Mouse (Mus musculus) forebrain, embryonic 11.5 days (tissue): ENCODE results near the gene Flrt3. TPM values are rescaled to one million over a fixed set of nuclear protein-coding genes. Genes with fewer than 3 reads are reported as not detected.

Source experiments
- ATAC-seq: fragments of 200-750 bp; cut with Nextera tagmentation; replicated peaks from 2 replicates; pipeline ENCODE4 v1.8.0; 2017; ENCODE audit warnings: moderate TSS enrichment; ENCODE audit not compliant: low FRiP score
- DNase-seq: peaks from one replicate; pipeline ENCODE4 v3.0.0-alpha.2; 2017; ENCODE audit warnings: low spot score
- H3K27ac ChIP-seq: fragments of 300-500 bp; sonication (generic); 2 replicates; pipeline ENCODE4 v1.5.1; 2014; ENCODE audit warnings: low read depth, low read length
- H3K27me3 ChIP-seq: fragments of 300-500 bp; sonication (generic); 2 replicates; pipeline ENCODE4 v1.6.1; 2014; ENCODE audit warnings: mild to moderate bottlenecking, low read length, mixed read lengths; ENCODE audit not compliant: control insufficient read depth, insufficient read depth
- H3K36me3 ChIP-seq: fragments of 300-500 bp; sonication (generic); 2 replicates; pipeline ENCODE4 v1.6.1; 2014; ENCODE audit warnings: mild to moderate bottlenecking, low read length, moderate library complexity, mixed read lengths; ENCODE audit not compliant: control insufficient read depth, insufficient read depth
- H3K4me1 ChIP-seq: fragments of 300-500 bp; sonication (generic); replicated peaks from 2 replicates; pipeline ENCODE4 v1.6.1; 2014; ENCODE audit warnings: low read length, mixed read lengths; ENCODE audit not compliant: control insufficient read depth, insufficient read depth
- H3K4me2 ChIP-seq: fragments of 300-500 bp; sonication (generic); 2 replicates; pipeline ENCODE4 v1.6.1; 2014; ENCODE audit warnings: low read depth, mild to moderate bottlenecking, low read length, moderate library complexity, mixed read lengths; ENCODE audit not compliant: severe bottlenecking
- H3K4me3 ChIP-seq: fragments of 300-500 bp; sonication (generic); 2 replicates; pipeline ENCODE4 v1.5.1; 2014; ENCODE audit warnings: low read depth, low read length
- H3K9ac ChIP-seq: fragments of 300-500 bp; sonication (generic); 2 replicates; pipeline ENCODE4 v1.6.1; 2014; ENCODE audit warnings: low read length
- H3K9me3 ChIP-seq: fragments of 300-500 bp; sonication (generic); 2 replicates; pipeline ENCODE4 v1.6.1; 2016; ENCODE audit warnings: low read length, mixed read lengths; ENCODE audit not compliant: control insufficient read depth
- WGBS: fragments of 180-500 bp; shearing (Covaris S2); extraction: QIAGEN DNeasy Blood & Tissue Kit; methylation state at CpG from one replicate; pipeline ENCODE4 v1.1.7; 2014; 5-methylcytosine and 5-hydroxymethylcytosine counted together
- polyA plus RNA-seq: library from polyadenylated mRNA; unstranded; fragments of >200 nt; fragmentation: Nextera tagmentation; extraction: Ambion mirVana; gene quantifications from 2 replicates; pipeline ENCODE4 v1.2.1, GENCODE M21; 2014

The Flrt3 gene
- polyA plus RNA-seq, 1 experiment from 2014 or later, result 92.2 TPM

DNA sequence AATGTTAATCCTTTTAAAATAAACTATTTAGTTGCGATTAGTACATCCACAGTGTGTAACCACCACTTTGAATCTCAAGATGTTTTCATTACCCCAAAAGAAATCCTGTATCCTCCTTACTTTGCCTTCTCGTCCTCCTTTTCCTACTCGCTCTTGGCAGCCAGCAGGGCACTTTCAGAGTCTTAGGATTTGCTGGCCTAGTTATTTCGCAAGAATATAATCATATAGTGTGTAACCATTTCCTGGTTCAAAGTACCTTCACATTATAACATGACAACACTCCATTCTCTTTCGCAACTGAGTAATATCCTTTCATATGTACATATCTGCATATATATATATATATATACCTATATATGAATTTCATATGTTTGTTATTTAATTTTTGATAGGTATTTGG, 22.6 kb upstream of the Flrt3 start:
- Histone ChIP-seq H3K36me3 (no peaks in the 10 kb centered on the region), H3K4me1 (peaks cover 2% of the 10 kb centered on the region; the same call in 1 of the 2 replicates), H3K27me3 (no peaks in the 10 kb centered on the region), H3K27ac (no peak overlapping the region), H3K4me3 (no peak overlapping the region), H3K9ac (no peak overlapping the region), H3K9me3 (no peaks in the 10 kb centered on the region), H3K4me2 (no peak overlapping the region)
- DNase-seq, result no peak
- WGBS, result 83% methylated on average over 5 of the region's 5 CpGs
- ATAC-seq, result no peak

DNA sequence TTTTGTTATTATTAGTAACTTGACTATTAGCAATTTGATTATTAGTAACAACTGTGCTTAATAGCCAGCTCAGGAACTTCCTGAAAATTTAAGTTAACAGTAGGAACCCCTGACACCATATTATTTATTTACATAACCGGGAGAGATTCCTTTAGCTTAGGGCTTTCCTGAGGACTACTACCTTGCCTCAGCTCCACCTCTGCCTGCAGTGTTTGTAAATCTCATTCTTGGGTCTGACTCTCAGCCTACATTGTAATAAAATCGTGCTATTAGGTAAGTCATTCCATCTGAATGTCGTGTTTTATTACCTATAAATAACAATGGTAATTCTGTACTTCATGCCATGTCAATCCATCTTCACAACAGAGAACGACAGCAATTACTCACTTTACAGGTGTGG, 21.2 kb upstream of the Flrt3 start:
- no peaks in the 10 kb centered on the region for H3K27me3 ChIP-seq
- 88% methylated on average over 4 of the region's 4 CpGs for WGBS
- H3K9ac ChIP-seq, result no peak overlapping the region
- no peak for ATAC-seq
- no peaks in the 10 kb centered on the region for H3K36me3 ChIP-seq
- no peaks in the 10 kb centered on the region for H3K4me1 ChIP-seq
- no peak overlapping the region for H3K4me3 ChIP-seq
- H3K4me2 ChIP-seq, result no peak overlapping the region
- H3K9me3 ChIP-seq, result no peaks in the 10 kb centered on the region
- DNase-seq, result no peak
- no peak overlapping the region for H3K27ac ChIP-seq

DNA sequence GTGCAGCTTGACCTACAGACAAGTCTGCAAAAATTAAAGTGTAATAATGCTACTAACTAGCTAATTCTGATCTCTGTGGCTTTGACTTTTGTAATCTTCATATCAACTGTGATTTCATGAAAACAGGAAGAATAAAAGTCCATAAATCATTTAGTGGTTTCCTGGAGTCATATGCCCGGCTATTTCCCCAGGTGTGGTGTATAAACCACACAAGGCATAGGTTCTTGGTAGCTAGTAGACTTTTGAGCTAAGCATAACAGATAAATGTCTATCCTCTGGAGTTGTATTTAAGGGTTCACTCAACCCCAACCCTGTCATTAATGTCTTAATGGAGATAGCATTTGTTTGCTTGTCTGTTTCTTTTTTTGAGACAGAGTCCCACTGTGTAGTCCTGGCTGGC, 20.1 kb upstream of the Flrt3 start:
- Histone ChIP-seq H3K27ac (no peak overlapping the region), H3K9ac (no peak overlapping the region), H3K4me3 (no peak overlapping the region), H3K27me3 (no peaks in the 10 kb centered on the region), H3K9me3 (no peaks in the 10 kb centered on the region), H3K4me1 (no peaks in the 10 kb centered on the region), H3K4me2 (no peak overlapping the region), H3K36me3 (no peaks in the 10 kb centered on the region)
- ATAC-seq (no peak), DNase-seq (no peak)
- WGBS, result 93% methylated on average over 1 of the region's 1 CpGs

DNA sequence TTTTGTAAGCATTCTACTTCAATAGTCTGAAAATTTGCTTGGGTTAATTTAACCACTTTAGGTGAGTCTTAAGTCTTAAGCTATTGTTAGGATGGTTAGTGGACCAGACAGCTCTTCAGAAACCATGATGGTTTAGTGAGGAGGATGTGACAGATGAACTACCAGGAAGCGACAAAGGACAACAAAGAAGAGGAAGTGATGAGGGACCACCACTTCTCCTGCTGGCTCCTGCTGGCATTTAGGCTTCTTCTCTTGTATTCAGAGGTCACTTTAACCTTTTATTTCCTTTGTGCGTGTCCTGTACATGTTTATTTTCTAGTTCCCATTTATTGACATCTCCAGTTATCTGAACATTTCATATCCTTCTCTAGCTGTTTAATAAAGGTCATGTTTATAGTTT, 19.6 kb upstream of the Flrt3 start:
- Histone ChIP-seq H3K9ac (no peak overlapping the region), H3K4me3 (no peak overlapping the region), H3K9me3 (no peaks in the 10 kb centered on the region), H3K36me3 (no peaks in the 10 kb centered on the region), H3K4me1 (no peaks in the 10 kb centered on the region), H3K27ac (no peak overlapping the region), H3K4me2 (no peak overlapping the region), H3K27me3 (no peaks in the 10 kb centered on the region)
- no peak for DNase-seq
- WGBS, result 87% methylated on average over 2 of the region's 2 CpGs
- ATAC-seq, result no peak

DNA sequence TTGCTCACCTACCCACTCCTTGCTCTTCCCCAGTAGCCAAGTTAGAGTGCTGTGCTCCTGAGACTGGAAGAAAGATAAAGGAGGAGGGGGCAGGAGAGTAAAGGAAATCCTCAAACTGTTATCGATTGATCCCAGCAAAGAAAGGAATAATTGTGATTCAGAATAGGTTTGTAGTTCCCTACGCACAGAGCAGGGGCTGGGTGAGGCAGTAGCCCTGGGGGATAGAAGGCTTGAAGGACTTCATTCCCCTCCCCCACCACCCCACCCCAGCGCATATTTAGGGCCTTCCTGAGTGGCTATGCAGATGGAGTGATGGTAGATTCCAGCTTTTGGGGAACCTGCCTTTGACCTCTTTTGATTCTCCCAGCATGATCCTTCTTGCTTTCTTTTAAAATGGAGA, 5.5 kb upstream of the Flrt3 start:
- no peaks in the 10 kb centered on the region for H3K27me3 ChIP-seq
- no peak overlapping the region for H3K9ac ChIP-seq
- H3K9me3 ChIP-seq, result no peaks in the 10 kb centered on the region
- DNase-seq (no peak), ATAC-seq (no peak)
- H3K27ac ChIP-seq, result no peak overlapping the region
- 19% methylated on average over 3 of the region's 3 CpGs for WGBS
- no peaks in the 10 kb centered on the region for H3K4me1 ChIP-seq
- H3K4me2 ChIP-seq, result no peak overlapping the region
- no peak overlapping the region for H3K4me3 ChIP-seq
- H3K36me3 ChIP-seq, result no peaks in the 10 kb centered on the region

DNA sequence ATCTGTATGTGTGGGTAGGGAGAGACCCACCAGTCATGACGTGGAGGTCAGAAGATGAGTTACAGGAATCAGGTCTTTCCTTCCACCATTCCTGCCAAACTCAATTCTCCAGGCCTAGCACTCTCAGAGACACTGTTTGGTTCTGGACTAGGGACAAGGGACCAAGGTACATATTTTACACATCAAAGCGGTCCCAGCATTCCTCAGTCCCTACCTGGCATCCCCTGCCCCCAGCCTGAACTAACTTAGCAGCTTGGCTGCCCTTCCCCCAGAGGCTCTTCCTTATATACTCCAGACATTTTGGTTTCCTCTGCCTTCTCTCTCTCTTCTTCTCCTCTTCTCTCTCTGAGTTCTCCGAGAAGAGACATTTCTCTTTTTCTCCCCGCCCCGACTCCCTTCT, 2.2 kb upstream of the Flrt3 start:
- Histone ChIP-seq H3K9me3 (no peaks in the 10 kb centered on the region), H3K9ac (no peak overlapping the region), H3K4me1 (no peaks in the 10 kb centered on the region), H3K27ac (no peak overlapping the region), H3K4me2 (no peak overlapping the region), H3K36me3 (no peaks in the 10 kb centered on the region), H3K4me3 (no peak overlapping the region), H3K27me3 (no peaks in the 10 kb centered on the region)
- ATAC-seq, result no peak
- WGBS, result 85% methylated on average over 5 of the region's 5 CpGs
- no peak for DNase-seq

DNA sequence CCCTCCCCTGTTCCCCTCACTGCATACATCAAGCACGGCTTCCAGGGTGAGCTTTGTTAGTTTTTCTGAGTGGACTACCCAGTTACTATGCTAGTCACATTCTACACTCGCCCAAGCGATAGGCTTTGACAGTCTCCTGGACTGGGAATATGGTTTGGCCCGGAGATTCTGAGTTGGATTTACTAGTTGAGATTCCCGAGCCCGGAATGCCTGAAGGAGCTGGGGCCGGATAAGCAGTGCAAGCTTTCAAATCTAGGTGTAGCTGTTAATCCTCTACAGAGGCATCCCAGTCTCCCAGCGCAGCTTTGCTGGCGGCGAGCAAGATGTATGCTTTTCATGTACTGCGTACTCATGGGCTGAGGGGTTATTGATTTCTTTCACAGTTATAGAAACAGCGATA, 812 bp downstream of the Flrt3 start:
- WGBS, result under 1% methylated on average over 12 of the region's 12 CpGs
- no peaks in the 10 kb centered on the region for H3K27me3 ChIP-seq
- H3K27ac ChIP-seq, result peak overlapping the region; percentile 82
- no peaks in the 10 kb centered on the region for H3K9me3 ChIP-seq
- H3K36me3 ChIP-seq, result no peaks in the 10 kb centered on the region
- H3K4me3 ChIP-seq, result peak overlapping the region; percentile 59
- ATAC-seq (peak; percentile 28), DNase-seq (peak; percentile 69)
- peak overlapping the region; percentile 49 for H3K4me2 ChIP-seq
- peaks cover 6% of the 10 kb centered on the region; the same call in 1 of the 2 replicates for H3K4me1 ChIP-seq
- H3K9ac ChIP-seq, result peak overlapping the region; percentile 89

DNA sequence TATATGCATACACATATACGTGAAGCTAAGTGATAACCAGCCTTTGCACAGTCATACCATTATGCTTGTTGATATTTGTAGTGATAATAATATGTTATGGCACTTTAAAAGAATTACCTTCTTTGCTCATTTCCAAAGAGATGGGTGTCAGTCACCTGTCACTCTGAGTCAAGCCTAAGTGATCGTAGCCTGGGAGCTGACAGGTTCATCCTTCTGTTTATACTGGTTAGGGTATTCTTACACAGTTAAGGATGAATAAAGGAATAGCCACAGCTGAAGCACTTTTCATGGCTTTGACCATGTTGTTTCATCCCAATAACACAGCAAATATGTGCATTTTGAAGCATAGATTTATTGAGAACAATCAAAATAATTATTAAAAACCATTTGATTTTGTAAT, 1.5 kb downstream of the Flrt3 start:
- no peak for ATAC-seq
- Histone ChIP-seq H3K9ac (peak overlapping the region; percentile 56; the same call in 1 of the 2 replicates), H3K36me3 (no peaks in the 10 kb centered on the region), H3K4me1 (peaks cover 6% of the 10 kb centered on the region; the same call in 1 of the 2 replicates), H3K9me3 (no peaks in the 10 kb centered on the region), H3K27me3 (no peaks in the 10 kb centered on the region), H3K27ac (no peak overlapping the region), H3K4me3 (peak overlapping the region; percentile 59), H3K4me2 (peak overlapping the region; percentile 49; the same call in 1 of the 2 replicates)
- whole genome bisulfite sequencing, result 13% methylated on average over 2 of the region's 2 CpGs
- DNase-seq, result no peak

DNA sequence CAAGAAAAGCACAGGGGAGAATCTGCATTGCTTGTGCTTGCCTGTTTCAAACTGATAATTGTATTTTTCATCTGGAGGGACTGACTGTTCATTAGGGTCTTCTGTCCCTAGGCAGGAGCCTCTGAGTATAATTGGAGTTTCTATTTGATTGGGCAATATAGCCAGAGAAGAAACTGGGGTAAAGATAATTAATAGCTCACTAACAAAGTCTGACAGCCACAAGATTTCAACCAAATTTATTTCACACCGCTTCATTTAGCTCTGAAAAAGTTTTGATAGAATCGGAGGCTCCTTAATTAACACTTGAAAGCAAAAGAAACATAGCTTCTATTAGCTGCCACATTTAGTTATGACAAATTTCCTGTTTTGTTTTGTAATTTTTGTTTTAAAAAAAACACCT, 2.2 kb downstream of the Flrt3 start:
- WGBS, result 20% methylated on average over 2 of the region's 2 CpGs
- no peaks in the 10 kb centered on the region for H3K9me3 ChIP-seq
- no peaks in the 10 kb centered on the region for H3K36me3 ChIP-seq
- peak overlapping the region; percentile 14; the same call in 1 of the 2 replicates for H3K9ac ChIP-seq
- H3K4me1 ChIP-seq, result peaks cover 6% of the 10 kb centered on the region; the same call in 1 of the 2 replicates
- peak overlapping the region; percentile 51 for H3K4me2 ChIP-seq
- H3K27me3 ChIP-seq, result no peaks in the 10 kb centered on the region
- peak overlapping the region; percentile 19; the same call in 1 of the 2 replicates for H3K27ac ChIP-seq
- DNase-seq (no peak), ATAC-seq (peak; percentile 12; the same call in 1 of the 2 replicates)
- peak overlapping the region; percentile 59 for H3K4me3 ChIP-seq
